Mouse (Mus musculus): ENCODE results near the gene Pycr1. TPM values are rescaled to one million over a fixed set of nuclear protein-coding genes. Genes with fewer than 3 reads are reported as not detected.

Pycr1 gene
- polyA plus RNA-seq, 1 experiment from 2014 or later, result 21.8 TPM

- 94% methylated on average over 11 of the region's 11 CpGs for WGBS
- Histone ChIP-seq H3K4me3 (ENCODE audit: low read length) (no peak overlapping the region), H3K4me2 (replicated peaks; ENCODE audit: low read depth, low read length) (no peak overlapping the region), H3K27ac (ENCODE audit: low read depth, low read length) (no peak overlapping the region), H3K36me3 (ENCODE audit: control insufficient read depth, insufficient read depth, low read length) (peaks cover 43% of the 10 kb centered on the region), H3K27me3 (ENCODE audit: control insufficient read depth, insufficient read depth, low read length) (no peaks in the 10 kb centered on the region), H3K9ac (ENCODE audit: low read depth, low read length) (no peak overlapping the region), H3K9me3 (ENCODE audit: control insufficient read depth, low read length) (no peaks in the 10 kb centered on the region), H3K4me1 (ENCODE audit: control insufficient read depth, insufficient read depth, low read length) (peaks cover 11% of the 10 kb centered on the region)
- ATAC-seq (ENCODE audit: low FRiP score, low TSS enrichment), result no peak
Observed at GRCm38 (mm10) chr11:120615606-120616203, 27.9 kb downstream of the Pycr1 start.

GRCm38 (mm10) chr11:120615167-120615566 is 28.4 kb downstream of the Pycr1 start:
- no peak for ATAC-seq (ENCODE audit: low FRiP score, low TSS enrichment)

GRCm38 (mm10) chr11:120613976-120614375 is 29.6 kb downstream of the Pycr1 start:
- ATAC-seq (ENCODE audit: low FRiP score, low TSS enrichment), result no peak
- no peaks in the 10 kb centered on the region for H3K9me3 ChIP-seq (ENCODE audit: control insufficient read depth, low read length)
- 86% methylated on average over 8 of the region's 8 CpGs for WGBS

More at GRCm38 (mm10) chr11:120615167-120615566, 28.4 kb downstream of the Pycr1 start:
- Histone ChIP-seq H3K4me3 (ENCODE audit: low read length) (no peak overlapping the region), H3K27ac (ENCODE audit: low read depth, low read length) (no peak overlapping the region), H3K4me1 (ENCODE audit: control insufficient read depth, insufficient read depth, low read length) (peaks cover 11% of the 10 kb centered on the region), H3K27me3 (ENCODE audit: control insufficient read depth, insufficient read depth, low read length) (no peaks in the 10 kb centered on the region), H3K9ac (ENCODE audit: low read depth, low read length) (no peak overlapping the region), H3K9me3 (ENCODE audit: control insufficient read depth, low read length) (no peaks in the 10 kb centered on the region), H3K4me2 (replicated peaks; ENCODE audit: low read depth, low read length) (no peak overlapping the region), H3K36me3 (ENCODE audit: control insufficient read depth, insufficient read depth, low read length) (peaks cover 43% of the 10 kb centered on the region)
- WGBS, result 88% methylated on average over 6 of the region's 6 CpGs

GRCm38 (mm10) chr11:120613481-120613972 is 30.0 kb downstream of the Pycr1 start:
- no peak overlapping the region for H3K4me2 ChIP-seq (replicated peaks; ENCODE audit: low read depth, low read length)
- H3K27ac ChIP-seq (ENCODE audit: low read depth, low read length), result no peak overlapping the region
- H3K36me3 ChIP-seq (ENCODE audit: control insufficient read depth, insufficient read depth, low read length), result peaks cover 31% of the 10 kb centered on the region
- H3K9me3 ChIP-seq (ENCODE audit: control insufficient read depth, low read length), result no peaks in the 10 kb centered on the region
- ATAC-seq (ENCODE audit: low FRiP score, low TSS enrichment), result no peak
- 91% methylated on average over 10 of the region's 10 CpGs for WGBS
- 0 out of 2 replicates have a peak, but pooled peaks cover 5% of the 10 kb centered on the region for H3K27me3 ChIP-seq (ENCODE audit: control insufficient read depth, insufficient read depth, low read length)
- peaks cover 20% of the 10 kb centered on the region for H3K4me1 ChIP-seq (ENCODE audit: control insufficient read depth, insufficient read depth, low read length)
- H3K4me3 ChIP-seq (ENCODE audit: low read length), result no peak overlapping the region
- no peak overlapping the region for H3K9ac ChIP-seq (ENCODE audit: low read depth, low read length)

More at GRCm38 (mm10) chr11:120613976-120614375, 29.6 kb downstream of the Pycr1 start:
- Histone ChIP-seq H3K36me3 (ENCODE audit: control insufficient read depth, insufficient read depth, low read length) (peaks cover 36% of the 10 kb centered on the region), H3K27me3 (ENCODE audit: control insufficient read depth, insufficient read depth, low read length) (0 out of 2 replicates have a peak, but pooled peaks cover 2% of the 10 kb centered on the region), H3K27ac (ENCODE audit: low read depth, low read length) (no peak overlapping the region), H3K4me3 (ENCODE audit: low read length) (no peak overlapping the region), H3K9ac (ENCODE audit: low read depth, low read length) (no peak overlapping the region), H3K4me2 (replicated peaks; ENCODE audit: low read depth, low read length) (no peak overlapping the region), H3K4me1 (ENCODE audit: control insufficient read depth, insufficient read depth, low read length) (peaks cover 16% of the 10 kb centered on the region)

- ATAC-seq (ENCODE audit: low FRiP score, low TSS enrichment), result no peak
- no peak overlapping the region for H3K4me3 ChIP-seq (ENCODE audit: low read length)
- no peak overlapping the region for H3K4me2 ChIP-seq (replicated peaks; ENCODE audit: low read depth, low read length)
- peaks cover 28% of the 10 kb centered on the region; the same call in 1 of the 2 replicates for H3K36me3 ChIP-seq (ENCODE audit: control insufficient read depth, insufficient read depth, low read length)
- H3K9ac ChIP-seq (ENCODE audit: low read depth, low read length), result no peak overlapping the region
- peaks cover 28% of the 10 kb centered on the region for H3K4me1 ChIP-seq (ENCODE audit: control insufficient read depth, insufficient read depth, low read length)
- H3K27me3 ChIP-seq (ENCODE audit: control insufficient read depth, insufficient read depth, low read length), result 0 out of 2 replicates have a peak, but pooled peaks cover 5% of the 10 kb centered on the region
- WGBS, result 37% methylated on average over 6 of the region's 6 CpGs
- no peak overlapping the region for H3K27ac ChIP-seq (ENCODE audit: low read depth, low read length)
- no peaks in the 10 kb centered on the region for H3K9me3 ChIP-seq (ENCODE audit: control insufficient read depth, low read length)
Observed at GRCm38 (mm10) chr11:120612763-120613162, 30.8 kb downstream of the Pycr1 start.

GRCm38 (mm10) chr11:120610477-120611046 is 33.0 kb downstream of the Pycr1 start:
- Histone ChIP-seq H3K27me3 (ENCODE audit: control insufficient read depth, insufficient read depth, low read length) (0 out of 2 replicates have a peak, but pooled peaks cover 5% of the 10 kb centered on the region), H3K36me3 (ENCODE audit: control insufficient read depth, insufficient read depth, low read length) (peaks cover 32% of the 10 kb centered on the region; the same call in 1 of the 2 replicates)
- 89% methylated on average over 9 of the region's 9 CpGs for WGBS

GRCm38 (mm10) chr11:120609250-120609649 is 34.3 kb downstream of the Pycr1 start:
- Histone ChIP-seq H3K9me3 (ENCODE audit: control insufficient read depth, low read length) (no peaks in the 10 kb centered on the region), H3K27me3 (ENCODE audit: control insufficient read depth, insufficient read depth, low read length) (0 out of 2 replicates have a peak, but pooled peaks cover 5% of the 10 kb centered on the region), H3K36me3 (ENCODE audit: control insufficient read depth, insufficient read depth, low read length) (peaks cover 38% of the 10 kb centered on the region; the same call in 1 of the 2 replicates), H3K4me2 (replicated peaks; ENCODE audit: low read depth, low read length) (peak overlapping the region; percentile 66), H3K4me3 (ENCODE audit: low read length) (no peak overlapping the region; the same call in 1 of the 2 replicates), H3K9ac (ENCODE audit: low read depth, low read length) (peak overlapping the region; percentile 59; the same call in 1 of the 2 replicates), H3K27ac (ENCODE audit: low read depth, low read length) (no peak overlapping the region), H3K4me1 (ENCODE audit: control insufficient read depth, insufficient read depth, low read length) (peaks cover 18% of the 10 kb centered on the region; the same call in 1 of the 2 replicates)
- WGBS, result 28% methylated on average over 7 of the region's 8 CpGs
- ATAC-seq (ENCODE audit: low FRiP score, low TSS enrichment), result peak; percentile 48; the same call in 1 of the 2 replicates

More at GRCm38 (mm10) chr11:120610477-120611046, 33.0 kb downstream of the Pycr1 start:
- no peak for ATAC-seq (ENCODE audit: low FRiP score, low TSS enrichment)
- Histone ChIP-seq H3K4me2 (replicated peaks; ENCODE audit: low read depth, low read length) (no peak overlapping the region), H3K4me3 (ENCODE audit: low read length) (no peak overlapping the region), H3K27ac (ENCODE audit: low read depth, low read length) (no peak overlapping the region), H3K9ac (ENCODE audit: low read depth, low read length) (no peak overlapping the region), H3K4me1 (ENCODE audit: control insufficient read depth, insufficient read depth, low read length) (peaks cover 18% of the 10 kb centered on the region; the same call in 1 of the 2 replicates), H3K9me3 (ENCODE audit: control insufficient read depth, low read length) (no peaks in the 10 kb centered on the region)

GRCm38 (mm10) chr11:120608241-120609034 is 35.1 kb downstream of the Pycr1 start, which contains the start of gene Npb:
Npb (plus strand) TSS chr11:120608477.
- peak within 1 kb of the TSS; percentile 59 for H3K9ac ChIP-seq (ENCODE audit: low read depth, low read length)
- 3% methylated on average over 45 of the region's 45 CpGs for WGBS
- peak within 1 kb of the TSS; percentile 35 for H3K4me3 ChIP-seq (ENCODE audit: low read length)
- peak within 1 kb of the TSS; percentile 66 for H3K4me2 ChIP-seq (replicated peaks; ENCODE audit: low read depth, low read length)
- peaks cover 18% of the 10 kb centered on the region; the same call in 1 of the 2 replicates for H3K4me1 ChIP-seq (ENCODE audit: control insufficient read depth, insufficient read depth, low read length)
- H3K27ac ChIP-seq (ENCODE audit: low read depth, low read length), result no peak within 1 kb of the TSS
- peaks cover 45% of the 10 kb centered on the region for H3K36me3 ChIP-seq (ENCODE audit: control insufficient read depth, insufficient read depth, low read length)
- 0 out of 2 replicates have a peak, but pooled peaks cover 5% of the 10 kb centered on the region for H3K27me3 ChIP-seq (ENCODE audit: control insufficient read depth, insufficient read depth, low read length)
- peak; percentile 64 for ATAC-seq (ENCODE audit: low FRiP score, low TSS enrichment)
- no peaks in the 10 kb centered on the region for H3K9me3 ChIP-seq (ENCODE audit: control insufficient read depth, low read length)

Data from kidney, embryonic 14.5 days (tissue).